Mouse (Mus musculus): Measurements from ENCODE around the gene Nup85.
A peak's percentile ranks its signal among the peaks of the same experiment; 100 is the strongest.

Nup85 gene

DNA sequence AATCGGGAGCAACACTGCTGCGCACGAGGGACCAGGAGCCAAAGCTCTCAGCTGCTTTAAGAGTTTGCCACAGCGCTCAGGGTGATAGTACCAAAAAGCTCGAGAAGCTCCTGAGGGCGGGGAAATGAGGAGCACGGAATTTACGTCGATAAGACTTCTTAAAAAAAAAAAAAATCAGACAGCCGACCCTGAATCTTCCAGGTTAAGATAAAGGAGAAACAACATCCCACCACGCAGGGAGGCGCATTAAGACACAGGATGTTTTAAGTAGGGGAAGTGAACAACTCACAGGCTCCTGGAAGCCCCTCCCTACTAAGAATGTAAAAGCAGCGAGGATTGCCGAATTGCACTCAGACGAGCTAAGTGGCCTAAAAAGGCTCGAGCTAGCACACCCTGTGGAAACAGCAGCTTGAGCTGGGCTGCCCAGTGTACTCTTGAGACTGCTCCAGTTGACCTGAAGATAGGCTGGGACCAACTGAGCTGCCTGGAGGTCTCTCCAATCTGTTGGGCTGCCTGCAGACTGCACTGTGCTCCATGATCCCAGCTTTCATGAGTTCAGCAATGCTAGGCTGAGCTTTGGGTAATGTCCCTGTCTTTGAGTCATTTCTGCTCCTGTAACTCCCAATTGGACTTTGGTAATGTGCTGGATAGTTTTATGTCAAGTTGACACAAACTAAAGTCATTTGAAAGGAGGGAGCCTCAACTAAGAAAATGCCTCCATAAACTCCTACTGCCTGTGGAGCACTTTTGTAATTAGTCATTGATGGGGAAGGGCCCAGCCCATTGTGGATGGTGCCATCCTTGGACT lies 49.1 kb downstream of the Nup85 start:
- no peak for DNase-seq (ENCODE audit: low spot score)

DNA sequence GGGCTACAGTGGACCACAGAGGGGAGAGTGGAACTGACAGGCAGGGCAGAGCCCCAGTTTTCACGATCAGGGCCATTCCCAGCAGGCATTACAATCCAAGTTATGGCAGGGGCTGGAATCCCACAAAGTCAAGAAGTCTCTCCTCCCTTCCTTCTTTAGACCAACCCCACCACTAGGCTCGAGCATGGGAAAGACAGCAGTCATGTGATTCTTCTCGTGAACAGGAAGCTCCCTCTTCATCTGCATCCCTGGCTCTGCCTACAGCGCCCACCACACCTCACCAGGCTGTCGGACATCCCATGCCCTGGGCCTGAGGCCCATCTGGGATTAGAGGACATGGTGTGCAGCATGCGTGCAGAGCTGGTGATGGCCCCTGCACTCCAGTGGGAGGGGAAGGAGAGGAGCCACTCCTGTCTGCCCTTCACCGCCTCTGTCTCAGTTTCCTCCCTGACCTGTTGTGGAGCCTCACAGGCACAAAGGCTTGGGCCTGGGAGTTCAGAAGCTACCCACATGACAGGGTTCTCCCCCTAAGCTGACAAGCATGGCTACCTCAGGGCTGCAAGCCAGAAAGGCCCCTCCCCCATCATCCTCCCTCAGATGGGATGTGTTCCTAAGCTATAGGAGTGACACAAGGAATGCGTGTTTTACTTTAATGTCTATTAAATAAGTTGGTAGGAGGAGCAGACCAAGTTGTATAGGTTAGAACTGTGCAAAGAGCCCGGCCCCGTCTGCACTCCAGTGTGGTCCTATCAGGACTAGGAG lies 50.3 kb downstream of the Nup85 start:
- DNase-seq (ENCODE audit: low spot score) = no peak

DNA sequence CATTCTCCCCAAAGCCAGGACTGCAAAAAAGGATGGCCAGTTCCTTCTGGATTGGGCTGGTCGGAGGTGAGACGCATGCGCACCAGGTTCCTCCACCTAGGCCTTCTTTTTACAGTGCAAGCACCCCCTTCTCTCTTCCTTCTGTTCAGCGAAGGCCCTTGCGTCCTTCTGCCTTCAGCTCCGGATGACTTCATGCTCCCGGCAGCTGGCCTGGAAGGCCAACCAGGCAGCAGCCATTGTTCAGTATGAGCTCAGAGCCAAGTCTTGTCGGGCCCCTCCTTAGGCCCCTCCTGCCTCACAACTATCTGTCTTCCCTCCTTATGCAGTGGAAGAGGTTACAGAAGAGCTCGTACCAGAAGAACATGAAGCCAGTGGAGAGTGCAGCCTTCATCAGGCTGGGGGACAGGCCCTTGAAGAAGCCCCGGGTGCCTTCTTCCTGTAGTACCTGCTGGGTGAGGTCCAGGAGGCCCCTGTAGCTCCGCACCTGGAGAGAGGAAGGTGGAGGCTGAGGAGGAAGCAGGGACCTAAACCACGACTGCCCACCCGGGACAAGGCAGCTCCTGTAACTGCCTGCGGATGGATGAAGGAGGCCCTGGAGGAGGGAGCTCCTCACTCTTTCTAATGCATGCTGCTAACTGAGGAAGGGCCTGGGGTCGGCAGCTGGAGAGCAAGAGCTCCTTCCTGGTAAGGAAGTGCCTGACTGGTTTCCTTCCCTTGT lies 51.0 kb downstream of the Nup85 start:
- no peak for DNase-seq (ENCODE audit: low spot score)

DNA sequence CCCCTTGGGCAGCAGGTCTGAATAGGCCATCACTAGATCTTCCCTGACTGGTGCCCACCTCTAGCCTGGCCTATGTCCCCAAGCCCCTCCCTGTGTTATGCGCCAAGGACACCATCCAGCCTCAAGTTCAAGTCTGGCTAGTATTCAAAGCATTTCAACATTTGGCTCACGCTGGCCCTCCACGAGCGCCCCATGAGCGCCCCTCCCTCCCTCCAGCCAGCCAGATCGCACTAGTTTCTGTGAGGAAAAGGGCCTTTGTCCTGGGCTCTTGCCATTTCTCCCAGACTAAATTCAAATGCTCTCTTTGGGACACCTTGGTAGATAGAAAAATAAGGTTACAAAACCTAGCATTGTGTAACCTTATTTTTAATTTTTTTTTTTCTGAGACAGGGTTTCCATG lies 51.6 kb downstream of the Nup85 start:
- no peak for DNase-seq (ENCODE audit: low spot score)

- no peak for DNase-seq (ENCODE audit: low spot score)
Observed at GRCm38 (mm10) chr11:115616371-115616770, 52.1 kb downstream of the Nup85 start.

DNA sequence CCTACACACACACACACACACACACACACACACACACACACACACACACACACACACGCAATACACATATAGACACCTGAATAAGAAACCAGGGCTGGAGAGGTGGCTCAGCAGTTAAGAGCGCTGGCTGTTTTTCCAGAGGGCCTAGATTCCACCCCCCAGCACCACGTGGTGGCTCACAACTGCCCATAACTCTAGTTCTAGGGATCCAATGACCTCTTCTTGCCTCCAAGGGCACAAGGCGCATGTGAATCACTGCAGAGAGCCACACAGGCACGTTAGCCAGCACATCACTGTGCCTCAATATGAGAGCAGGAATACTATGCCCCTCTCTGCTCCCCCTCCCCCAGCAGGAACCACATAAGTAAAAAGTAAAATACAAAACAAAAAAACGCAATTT lies 52.7 kb downstream of the Nup85 start:
- DNase-seq (ENCODE audit: low spot score) = no peak

DNA sequence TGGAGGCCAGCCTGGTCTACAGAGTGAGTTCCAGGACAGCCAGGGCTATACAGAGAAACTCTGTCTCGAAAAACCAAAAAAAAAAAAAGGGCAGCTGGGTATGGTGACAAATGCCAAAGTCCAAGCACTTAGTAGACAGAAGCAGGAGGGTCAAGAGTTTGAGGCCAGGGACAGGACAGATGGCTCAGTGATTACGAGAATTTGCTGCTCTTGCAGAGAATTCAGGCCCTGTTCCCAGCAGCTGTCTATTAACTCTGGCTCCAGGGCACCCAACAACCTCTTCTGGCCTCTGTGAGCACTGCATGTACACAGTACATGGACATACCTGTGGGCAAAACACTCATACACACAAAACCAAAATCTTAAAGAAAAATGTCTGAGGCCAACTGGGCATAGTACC lies 53.8 kb downstream of the Nup85 start:
- DNase-seq (ENCODE audit: low spot score) = no peak

DNA sequence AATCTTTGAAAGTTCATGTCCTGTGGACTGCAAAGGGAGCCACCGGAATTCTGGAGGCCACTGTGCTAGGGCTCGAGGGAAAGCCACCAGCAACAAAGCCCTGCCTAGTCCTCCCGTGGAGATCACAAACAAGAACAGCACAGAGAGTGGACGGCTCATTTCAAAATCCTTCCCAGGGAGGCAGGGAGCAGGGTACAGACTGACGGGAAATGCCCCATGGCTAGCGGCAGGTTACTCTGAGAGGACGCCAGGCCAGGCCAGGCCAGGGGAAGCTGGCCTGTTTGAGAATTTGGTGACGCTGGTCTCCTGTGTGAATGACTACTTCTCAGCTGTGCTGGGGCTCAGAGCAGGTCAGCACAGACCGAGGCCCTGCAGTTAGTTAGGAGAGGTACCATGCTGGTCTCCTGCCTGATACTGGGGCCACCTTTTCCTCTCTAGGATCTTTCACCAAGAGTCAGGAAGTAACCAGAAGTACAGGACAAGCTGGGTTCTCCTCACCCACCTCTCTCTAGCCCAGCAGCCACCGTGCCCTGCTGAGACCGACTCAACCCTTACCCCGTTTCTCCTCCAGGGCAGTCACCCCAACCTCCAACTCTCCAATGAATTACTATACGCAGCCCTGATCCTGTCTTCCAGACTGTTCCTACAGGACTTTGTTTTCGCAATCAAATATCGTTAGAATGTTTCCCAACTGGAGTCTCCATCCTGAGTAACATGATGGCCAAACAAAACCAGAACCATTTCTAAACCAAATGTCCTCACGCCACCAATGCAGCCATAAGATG lies 54.7 kb downstream of the Nup85 start:
- no peak for DNase-seq (ENCODE audit: low spot score)

- no peak for DNase-seq (ENCODE audit: low spot score)
Observed at GRCm38 (mm10) chr11:115619949-115620348, 55.7 kb downstream of the Nup85 start.

DNA sequence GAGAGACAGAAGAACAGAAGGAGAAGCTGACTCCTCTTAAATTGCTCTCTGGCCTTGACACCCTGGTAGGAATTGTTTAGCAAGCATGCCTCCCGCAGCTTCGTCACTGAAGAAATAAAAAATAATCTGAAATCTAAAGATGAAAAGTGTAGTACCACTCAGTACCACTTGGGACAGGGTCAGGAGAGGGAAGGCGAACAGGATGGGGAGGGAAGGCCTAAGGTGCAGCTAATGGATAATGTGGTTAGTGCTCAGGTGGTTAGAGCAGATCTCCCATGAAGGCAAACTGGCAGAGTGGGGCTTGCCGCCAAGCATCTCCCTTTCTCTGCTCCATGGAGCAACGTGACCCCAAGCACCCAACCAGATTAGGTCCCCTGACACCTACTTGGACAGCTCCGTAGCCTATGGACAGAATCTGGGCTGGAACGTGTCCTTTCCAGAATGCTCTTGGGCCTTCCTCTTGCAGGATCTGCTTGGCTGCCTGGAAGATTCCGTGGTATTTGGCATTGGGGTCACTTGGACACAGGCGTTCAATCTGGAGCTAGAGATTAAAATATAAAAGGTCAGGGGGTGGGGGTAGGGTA lies 59.3 kb downstream of the Nup85 start:
- no peak for DNase-seq (ENCODE audit: low spot score)

DNA sequence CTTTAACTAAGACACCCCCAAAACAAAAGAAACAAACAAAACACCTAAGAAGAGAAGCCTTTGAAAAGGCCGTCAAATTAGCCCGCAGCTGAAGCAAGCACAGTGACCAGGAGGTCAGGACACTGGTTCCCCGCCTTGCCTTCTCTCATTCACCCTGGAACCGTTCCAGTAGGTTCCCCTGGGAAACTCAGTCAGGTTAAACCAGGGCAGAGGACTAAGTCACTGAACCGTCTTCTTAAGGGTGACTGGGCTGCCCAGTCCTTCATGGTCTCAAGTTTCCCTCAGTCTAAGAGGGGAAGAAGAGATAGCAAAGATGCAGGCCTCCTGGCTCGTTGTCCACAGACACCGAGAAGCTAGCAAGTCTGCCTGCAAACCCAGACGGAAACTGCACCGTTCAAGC lies 61.6 kb downstream of the Nup85 start:
- no peak for DNase-seq (ENCODE audit: low spot score)

- DNase-seq (ENCODE audit: low spot score) = no peak
Observed at GRCm38 (mm10) chr11:115626824-115627616, 62.8 kb downstream of the Nup85 start.

DNA sequence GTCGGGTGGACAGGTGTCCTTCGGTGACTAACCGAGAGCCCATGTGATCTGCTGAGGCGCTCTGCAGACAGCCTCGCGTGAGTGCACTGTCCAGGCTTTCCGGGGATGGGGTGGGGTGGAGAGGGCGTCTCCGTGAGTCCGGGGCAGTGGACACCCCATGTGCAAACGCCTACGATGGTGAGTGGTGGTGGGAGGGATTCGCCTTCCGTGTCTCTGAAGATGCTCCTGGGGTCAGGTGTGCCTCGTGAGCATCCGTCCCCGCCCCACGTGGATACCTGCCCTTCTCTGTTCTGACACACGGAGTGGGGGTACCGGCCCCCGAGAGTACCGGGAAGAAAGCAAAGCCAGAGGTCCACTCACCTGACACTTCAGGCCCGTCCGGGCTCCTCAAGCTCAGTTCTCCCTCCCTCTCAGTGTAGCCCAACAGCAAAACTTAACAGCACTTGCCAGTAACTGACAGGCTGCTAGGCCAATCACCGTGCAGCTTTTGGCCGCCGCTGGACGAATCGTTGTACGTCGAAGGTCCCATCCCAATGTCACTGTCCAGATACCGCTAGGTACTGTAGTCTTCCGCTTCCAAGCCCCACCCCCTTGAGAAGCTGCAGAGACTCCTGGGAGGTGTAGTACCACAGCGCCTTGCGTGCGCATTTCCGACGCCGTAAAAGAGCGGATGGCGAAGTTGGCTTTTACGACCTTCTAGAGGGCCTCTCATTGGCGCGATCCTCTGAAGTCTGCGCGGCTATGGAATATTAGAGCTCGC lies 63.7 kb downstream of the Nup85 start, which contains the start of gene Slc25a19:
Gene Slc25a19, minus strand, starts transcription at position 591 of the 760 bp plus-strand sequence.
- DNase-seq (ENCODE audit: low spot score) = peak; percentile 100

- DNase-seq (ENCODE audit: low spot score) = no peak
Observed at GRCm38 (mm10) chr11:115628465-115629101, 64.3 kb downstream of the Nup85 start.

- DNase-seq (ENCODE audit: low spot score) = no peak
Observed at GRCm38 (mm10) chr11:115629734-115630531, 65.7 kb downstream of the Nup85 start.

- no peak for DNase-seq (ENCODE audit: low spot score)
Observed at GRCm38 (mm10) chr11:115630532-115631504, 66.6 kb downstream of the Nup85 start.

DNA sequence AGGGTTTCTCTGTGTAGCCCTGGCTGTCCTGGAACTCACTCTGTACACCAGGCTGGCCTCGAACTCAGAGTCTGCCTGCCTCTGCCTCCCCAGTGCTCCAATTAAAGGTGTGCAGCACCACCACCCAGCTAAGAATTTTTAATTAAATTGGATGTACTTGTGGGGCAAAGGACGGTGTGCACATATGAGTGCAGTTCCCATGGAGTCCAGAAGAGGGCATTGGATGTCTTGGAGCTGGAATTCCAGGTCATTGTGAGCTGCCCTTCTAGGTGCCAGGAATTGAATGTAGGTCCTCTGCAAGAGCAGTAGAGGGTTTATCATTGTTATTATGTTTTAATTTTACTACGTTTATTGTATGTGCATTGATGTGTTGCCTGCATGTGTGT lies 67.3 kb downstream of the Nup85 start:
- no peak for DNase-seq (ENCODE audit: low spot score)

Measured in testis, postnatal 14 days (tissue).